Mouse (Mus musculus): ENCODE measurements around the gene Mrpl27. TPM values are rescaled to one million over a fixed set of nuclear protein-coding genes. Genes with fewer than 3 reads are reported as not detected.
A peak's percentile ranks its signal among the peaks of the same experiment; 100 is the strongest.
"Not testable (repeated sequence)": the region's sequence is repeated elsewhere in the genome, so short reads cannot be mapped to it uniquely, and the experiment has no call there.

The Mrpl27 gene
- polyA plus RNA-seq, 1 experiment from 2014 or later, result 134 TPM

DNA sequence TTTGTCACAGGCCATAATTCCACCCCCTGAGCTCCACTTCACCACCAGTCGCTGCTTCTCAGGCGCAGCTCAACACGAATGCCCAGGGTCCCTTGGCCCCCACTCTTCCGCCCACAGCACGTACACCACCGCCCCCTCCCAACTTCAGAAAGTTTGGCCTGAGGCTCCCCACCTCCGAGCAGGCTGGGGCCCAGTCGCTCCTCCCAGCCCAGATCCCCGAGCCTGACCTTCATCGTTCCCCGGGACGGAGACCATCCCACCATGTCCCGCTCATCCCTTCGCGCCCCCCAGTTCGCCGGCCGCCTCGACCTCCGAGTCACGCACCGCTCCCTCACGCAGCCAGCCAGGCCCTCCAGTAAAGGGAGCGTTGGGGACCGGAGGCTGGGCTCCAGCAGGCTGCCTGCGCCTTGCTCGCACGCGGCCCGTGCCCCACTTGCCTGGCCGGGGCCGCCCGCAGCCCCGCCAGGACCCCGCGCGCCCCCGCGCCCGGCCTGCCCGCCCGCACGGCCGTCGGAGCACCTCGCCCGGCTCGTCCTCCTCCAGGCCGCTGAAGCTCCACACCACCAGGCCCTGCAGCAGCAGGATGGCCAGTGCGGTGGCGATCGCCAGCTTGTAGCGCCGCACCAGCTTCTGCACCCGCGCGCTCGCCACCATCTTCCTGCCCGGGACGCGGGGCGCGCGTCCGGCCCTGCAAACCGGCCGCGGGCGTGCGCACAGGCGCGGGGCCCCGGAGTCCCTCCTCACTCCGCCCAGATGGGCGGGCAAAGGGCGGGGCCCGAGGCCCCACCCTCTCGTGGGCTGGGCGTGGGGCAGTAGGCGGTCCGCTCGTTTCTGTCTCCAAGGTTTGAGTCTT, 23.4 kb downstream of the Mrpl27 start, which contains the start of gene Xylt2:
Xylt2 (minus strand) TSS at position 762 of the 853 bp plus-strand sequence.
- no peaks in the 10 kb centered on the region for H3K9me3 ChIP-seq
- H3K27me3 ChIP-seq (replicated peaks), result no peaks in the 10 kb centered on the region
- peak within 1 kb of the TSS; percentile 98 for H3K9ac ChIP-seq
- H3K4me1 ChIP-seq (replicated peaks), result peaks cover 26% of the 10 kb centered on the region
- under 1% methylated on average over 79 of the region's 82 CpGs for WGBS
- H3K36me3 ChIP-seq, result no peaks in the 10 kb centered on the region
- peak within 1 kb of the TSS; percentile 81 for H3K4me2 ChIP-seq (replicated peaks)
- ATAC-seq, result peak; percentile 97
- peak within 1 kb of the TSS; percentile 92 for H3K4me3 ChIP-seq (replicated peaks)
- peak within 1 kb of the TSS; percentile 89 for H3K27ac ChIP-seq

DNA sequence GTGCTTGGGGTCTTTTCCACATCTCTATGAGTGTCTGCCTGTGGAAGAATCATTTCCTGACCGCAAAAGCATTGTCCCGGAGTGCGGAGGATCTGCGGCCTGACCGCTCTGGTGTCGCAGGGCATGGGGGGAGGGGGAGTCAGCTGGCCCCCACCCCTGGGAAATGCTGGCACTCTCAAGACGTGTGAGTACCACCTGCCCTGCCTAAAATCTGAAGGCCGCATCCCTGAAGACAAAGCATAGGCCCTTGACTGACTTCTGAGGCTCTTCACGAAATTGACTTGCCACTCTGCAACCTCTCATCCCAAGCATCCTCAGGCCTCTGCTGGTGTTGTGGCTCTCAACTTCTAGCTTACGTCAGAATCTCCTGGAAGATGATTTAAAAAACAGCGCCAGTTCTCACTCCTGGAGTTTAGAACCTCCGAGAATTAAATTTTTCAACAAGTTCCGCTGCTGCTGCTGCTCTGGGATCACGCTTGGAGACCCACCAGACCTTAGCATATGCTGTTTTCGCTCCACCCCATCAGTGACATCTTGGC, 24.1 kb downstream of the Mrpl27 start:
- Histone ChIP-seq H3K9ac (0 out of 2 replicates have a peak overlapping the region, but pooled peaks have one; percentile 23), H3K4me1 (replicated peaks) (peaks cover 26% of the 10 kb centered on the region), H3K27ac (0 out of 2 replicates have a peak overlapping the region, but pooled peaks have one; percentile 23), H3K4me3 (replicated peaks) (peak overlapping the region; percentile 92), H3K27me3 (replicated peaks) (no peaks in the 10 kb centered on the region), H3K36me3 (no peaks in the 10 kb centered on the region), H3K4me2 (replicated peaks) (peak overlapping the region; percentile 81), H3K9me3 (no peaks in the 10 kb centered on the region)
- ATAC-seq, result no peak; the same call in none of the 2 replicates
- WGBS, result 33% methylated on average over 15 of the region's 15 CpGs

DNA sequence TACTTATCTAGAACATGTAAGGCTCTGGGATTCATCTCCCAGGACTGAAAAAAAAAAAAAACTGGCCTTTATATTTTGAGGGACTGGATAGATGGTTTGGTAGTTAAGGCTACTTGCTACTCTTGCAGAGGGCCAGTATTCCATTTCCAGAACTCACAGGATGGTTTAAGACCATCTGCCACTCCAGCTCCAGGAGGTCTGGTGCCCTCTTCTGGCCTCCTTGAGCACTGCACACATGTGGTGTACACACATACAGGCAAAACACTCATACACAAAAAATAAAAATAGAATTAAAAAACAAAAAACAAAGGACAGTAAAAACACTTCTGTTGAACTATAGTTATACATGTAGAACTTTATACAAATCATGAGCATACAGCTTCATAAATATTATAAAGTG, 27.1 kb downstream of the Mrpl27 start:
- Histone ChIP-seq H3K27me3 (replicated peaks) (no peaks in the 10 kb centered on the region), H3K9ac (no peak overlapping the region), H3K4me1 (replicated peaks) (peaks cover 13% of the 10 kb centered on the region), H3K9me3 (no peaks in the 10 kb centered on the region), H3K27ac (no peak overlapping the region), H3K36me3 (no peaks in the 10 kb centered on the region), H3K4me2 (replicated peaks) (no peak overlapping the region), H3K4me3 (replicated peaks) (no peak overlapping the region)
- no peak for ATAC-seq

GRCm38 (mm10) chr11:94681640-94682039, 28.1 kb downstream of the Mrpl27 start:
- 71% methylated on average over 4 of the region's 4 CpGs for WGBS
- Histone ChIP-seq H3K9me3 (no peaks in the 10 kb centered on the region), H3K36me3 (no peaks in the 10 kb centered on the region), H3K4me3 (replicated peaks) (no peak overlapping the region), H3K9ac (no peak overlapping the region), H3K4me2 (replicated peaks) (no peak overlapping the region), H3K27me3 (replicated peaks) (no peaks in the 10 kb centered on the region), H3K4me1 (replicated peaks) (0 out of 2 replicates have a peak, but pooled peaks cover 3% of the 10 kb centered on the region), H3K27ac (no peak overlapping the region)
- no peak for ATAC-seq

DNA sequence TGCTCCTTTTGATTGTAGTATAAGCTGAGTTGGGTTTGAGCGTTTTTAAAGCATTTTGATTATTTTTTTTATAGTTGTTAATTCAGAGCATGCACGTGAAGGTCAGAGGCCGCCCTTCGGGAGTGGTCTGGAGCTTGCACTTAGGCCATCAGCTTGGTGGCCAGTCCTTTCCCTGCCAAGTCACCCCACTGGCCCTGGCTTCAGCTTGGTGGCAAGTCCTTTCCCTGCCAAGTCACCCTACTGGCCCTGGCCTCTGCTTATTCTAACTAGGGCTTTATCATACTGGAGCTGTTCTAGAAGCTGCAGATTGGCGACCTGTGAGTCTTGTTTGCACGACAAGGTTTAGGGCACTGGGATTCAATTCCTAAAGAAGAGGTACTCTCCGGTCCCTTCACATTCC, 28.9 kb downstream of the Mrpl27 start:
- Histone ChIP-seq H3K27me3 (replicated peaks) (no peaks in the 10 kb centered on the region), H3K9me3 (no peaks in the 10 kb centered on the region), H3K4me3 (replicated peaks) (no peak overlapping the region), H3K4me1 (replicated peaks) (0 out of 2 replicates have a peak, but pooled peaks cover 3% of the 10 kb centered on the region), H3K4me2 (replicated peaks) (no peak overlapping the region), H3K36me3 (no peaks in the 10 kb centered on the region), H3K27ac (no peak overlapping the region), H3K9ac (no peak overlapping the region)
- ATAC-seq, result no peak
- 86% methylated on average over 7 of the region's 7 CpGs for WGBS

- 83% methylated on average over 6 of the region's 6 CpGs for WGBS
- ATAC-seq, result no peak
- no peak overlapping the region for H3K4me2 ChIP-seq (replicated peaks)
These were observed 33.6 kb downstream of the Mrpl27 start for GRCm38 (mm10) chr11:94687178-94687577.

DNA sequence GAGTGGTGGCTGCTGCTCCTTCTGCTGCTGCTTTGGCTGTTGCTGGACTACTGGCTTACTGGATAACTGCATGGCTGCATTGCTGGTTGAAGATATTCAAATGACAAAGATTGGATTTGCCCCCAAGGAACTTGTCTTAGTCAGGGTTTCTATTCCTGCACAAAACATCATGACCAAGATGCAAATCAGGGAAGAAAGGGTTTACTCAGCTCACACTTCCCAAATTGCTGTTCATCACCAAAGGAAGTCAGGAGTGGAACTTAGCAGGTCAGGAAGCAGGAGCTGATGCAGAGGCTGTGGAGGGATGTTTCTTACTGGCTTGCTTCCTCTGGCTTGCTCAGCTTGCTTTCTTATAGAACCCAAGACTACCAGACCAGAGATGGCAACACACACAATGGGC, 38.9 kb downstream of the Mrpl27 start:
- not testable (repeated sequence) for H3K27me3 ChIP-seq (replicated peaks); H3K9me3 ChIP-seq; ATAC-seq

More at GRCm38 (mm10) chr11:94687178-94687577, 33.6 kb downstream of the Mrpl27 start:
- no peaks in the 10 kb centered on the region for H3K36me3 ChIP-seq
- H3K27me3 ChIP-seq (replicated peaks), result no peaks in the 10 kb centered on the region
- H3K9me3 ChIP-seq, result no peaks in the 10 kb centered on the region
- H3K27ac ChIP-seq, result no peak overlapping the region
- H3K4me1 ChIP-seq (replicated peaks), result no peaks in the 10 kb centered on the region
- no peak overlapping the region for H3K9ac ChIP-seq
- H3K4me3 ChIP-seq (replicated peaks), result no peak overlapping the region

GRCm38 (mm10) chr11:94695508-94695907, 41.9 kb downstream of the Mrpl27 start:
- H3K9me3 ChIP-seq, result no peaks in the 10 kb centered on the region
- no peaks in the 10 kb centered on the region for H3K36me3 ChIP-seq
- no peak for ATAC-seq
- H3K9ac ChIP-seq, result no peak overlapping the region
- no peaks in the 10 kb centered on the region for H3K27me3 ChIP-seq (replicated peaks)
- H3K4me2 ChIP-seq (replicated peaks), result no peak overlapping the region
- H3K27ac ChIP-seq, result no peak overlapping the region
- WGBS, result 70% methylated on average over 6 of the region's 6 CpGs
- H3K4me1 ChIP-seq (replicated peaks), result no peaks in the 10 kb centered on the region
- H3K4me3 ChIP-seq (replicated peaks), result no peak overlapping the region

More for the DNA sequence above, 38.9 kb downstream of the Mrpl27 start:
- not testable (repeated sequence) for H3K4me2 ChIP-seq (replicated peaks); H3K36me3 ChIP-seq; H3K9ac ChIP-seq; H3K4me3 ChIP-seq (replicated peaks); H3K27ac ChIP-seq; H3K4me1 ChIP-seq (replicated peaks)

GRCm38 (mm10) chr11:94697140-94697539, 43.6 kb downstream of the Mrpl27 start:
- ATAC-seq, result no peak
- Histone ChIP-seq H3K36me3 (no peaks in the 10 kb centered on the region), H3K4me1 (replicated peaks) (peaks cover 8% of the 10 kb centered on the region), H3K27ac (no peak overlapping the region), H3K9me3 (no peaks in the 10 kb centered on the region), H3K9ac (no peak overlapping the region), H3K4me3 (replicated peaks) (no peak overlapping the region), H3K27me3 (replicated peaks) (no peaks in the 10 kb centered on the region; the same call in 1 of the 2 replicates), H3K4me2 (replicated peaks) (no peak overlapping the region)
- 94% methylated on average over 2 of the region's 2 CpGs for WGBS

- Histone ChIP-seq H3K4me1 (replicated peaks) (peaks cover 10% of the 10 kb centered on the region), H3K9me3 (no peaks in the 10 kb centered on the region), H3K9ac (no peak overlapping the region), H3K4me2 (replicated peaks) (no peak overlapping the region), H3K4me3 (replicated peaks) (no peak overlapping the region), H3K36me3 (no peaks in the 10 kb centered on the region), H3K27me3 (replicated peaks) (no peaks in the 10 kb centered on the region; the same call in 1 of the 2 replicates), H3K27ac (no peak overlapping the region)
- no peak for ATAC-seq
- WGBS, result 44% methylated on average over 13 of the region's 13 CpGs
These were observed 44.3 kb downstream of the Mrpl27 start for GRCm38 (mm10) chr11:94697703-94698464.

DNA sequence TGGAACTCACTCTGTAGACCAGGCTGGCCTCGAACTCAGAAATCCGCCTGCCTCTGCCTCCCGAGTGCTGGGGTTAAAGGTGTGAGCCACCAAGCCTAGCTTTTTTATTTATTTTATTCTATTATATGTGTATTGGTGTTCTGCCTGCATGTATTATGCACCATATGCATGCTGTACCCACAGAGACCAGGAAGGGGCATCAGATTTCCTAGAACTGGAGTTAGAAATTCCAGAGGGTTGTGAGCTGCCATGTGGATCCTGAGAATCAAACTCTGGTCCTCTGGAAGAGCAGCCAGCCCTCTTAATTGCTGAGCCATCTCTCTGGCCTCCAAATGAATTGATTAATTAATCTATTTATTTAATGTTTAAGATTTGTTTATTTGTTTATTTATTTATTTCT, 45.8 kb downstream of the Mrpl27 start:
- 95% methylated on average over 3 of the region's 3 CpGs for WGBS
- ATAC-seq, result no peak
- peaks cover 14% of the 10 kb centered on the region for H3K4me1 ChIP-seq (replicated peaks)
- no peak overlapping the region for H3K9ac ChIP-seq
- no peak overlapping the region for H3K27ac ChIP-seq
- no peaks in the 10 kb centered on the region for H3K36me3 ChIP-seq
- no peaks in the 10 kb centered on the region for H3K9me3 ChIP-seq
- H3K4me2 ChIP-seq (replicated peaks), result no peak overlapping the region
- H3K27me3 ChIP-seq (replicated peaks), result no peaks in the 10 kb centered on the region; the same call in 1 of the 2 replicates
- no peak overlapping the region for H3K4me3 ChIP-seq (replicated peaks)
